Mouse (Mus musculus): Measurements from ENCODE around the gene Gcc2. TPM values are rescaled to one million over a fixed set of nuclear protein-coding genes. Genes with fewer than 3 reads are reported as not detected.

Gene Gcc2
- polyA plus RNA-seq, 1 experiment from 2014 or later: 46.5 TPM

GRCm38 (mm10) chr10:58304996-58305395 lies 49.7 kb downstream of the Gcc2 start:
- Histone ChIP-seq H3K9ac (ENCODE audit: low read length) (no peak overlapping the region), H3K4me1 (ENCODE audit: control insufficient read depth, insufficient read depth, low read length) (no peaks in the 10 kb centered on the region), H3K36me3 (ENCODE audit: control insufficient read depth, insufficient read depth, low read length) (peaks cover 6% of the 10 kb centered on the region; the same call in 1 of the 2 replicates), H3K4me2 (no peak overlapping the region), H3K27me3 (ENCODE audit: control insufficient read depth, insufficient read depth, low read length) (no peaks in the 10 kb centered on the region), H3K9me3 (ENCODE audit: control insufficient read depth, low read length) (no peaks in the 10 kb centered on the region), H3K4me3 (ENCODE audit: low read depth, low read length) (no peak overlapping the region), H3K27ac (ENCODE audit: low read depth, low read length) (no peak overlapping the region)
- 91% methylated on average over 7 of the region's 7 CpGs for WGBS
- peak; percentile 65 for DNase-seq (ENCODE audit: low spot score, missing footprints)
- ATAC-seq (ENCODE audit: low FRiP score): no peak

GRCm38 (mm10) chr10:58306897-58307296 lies 51.6 kb downstream of the Gcc2 start:
- DNase-seq (ENCODE audit: low spot score, missing footprints): peak; percentile 17
- 94% methylated on average over 3 of the region's 3 CpGs for WGBS
- Histone ChIP-seq H3K9ac (ENCODE audit: low read length) (no peak overlapping the region), H3K4me2 (no peak overlapping the region), H3K4me1 (ENCODE audit: control insufficient read depth, insufficient read depth, low read length) (no peaks in the 10 kb centered on the region), H3K9me3 (ENCODE audit: control insufficient read depth, low read length) (no peaks in the 10 kb centered on the region), H3K27ac (ENCODE audit: low read depth, low read length) (no peak overlapping the region), H3K4me3 (ENCODE audit: low read depth, low read length) (no peak overlapping the region), H3K27me3 (ENCODE audit: control insufficient read depth, insufficient read depth, low read length) (no peaks in the 10 kb centered on the region), H3K36me3 (ENCODE audit: control insufficient read depth, insufficient read depth, low read length) (peaks cover under 1% of the 10 kb centered on the region; the same call in 1 of the 2 replicates)
- no peak for ATAC-seq (ENCODE audit: low FRiP score)

GRCm38 (mm10) chr10:58310791-58311190 lies 55.5 kb downstream of the Gcc2 start:
- WGBS: 83% methylated on average over 1 of the region's 1 CpGs
- Histone ChIP-seq H3K9ac (ENCODE audit: low read length) (no peak overlapping the region), H3K36me3 (ENCODE audit: control insufficient read depth, insufficient read depth, low read length) (no peaks in the 10 kb centered on the region; the same call in none of the 2 replicates), H3K27ac (ENCODE audit: low read depth, low read length) (no peak overlapping the region), H3K27me3 (ENCODE audit: control insufficient read depth, insufficient read depth, low read length) (no peaks in the 10 kb centered on the region), H3K4me3 (ENCODE audit: low read depth, low read length) (no peak overlapping the region), H3K9me3 (ENCODE audit: control insufficient read depth, low read length) (peaks cover 3% of the 10 kb centered on the region; the same call in 1 of the 2 replicates), H3K4me2 (no peak overlapping the region), H3K4me1 (ENCODE audit: control insufficient read depth, insufficient read depth, low read length) (no peaks in the 10 kb centered on the region)
- DNase-seq (ENCODE audit: low spot score, missing footprints) (peak; percentile 49), ATAC-seq (ENCODE audit: low FRiP score) (no peak)

- Histone ChIP-seq H3K27ac (ENCODE audit: low read depth, low read length) (no peak overlapping the region), H3K36me3 (ENCODE audit: control insufficient read depth, insufficient read depth, low read length) (no peaks in the 10 kb centered on the region; the same call in 1 of the 2 replicates), H3K9ac (ENCODE audit: low read length) (no peak overlapping the region), H3K9me3 (ENCODE audit: control insufficient read depth, low read length) (peaks cover 3% of the 10 kb centered on the region; the same call in 1 of the 2 replicates), H3K4me2 (no peak overlapping the region), H3K27me3 (ENCODE audit: control insufficient read depth, insufficient read depth, low read length) (no peaks in the 10 kb centered on the region), H3K4me3 (ENCODE audit: low read depth, low read length) (no peak overlapping the region), H3K4me1 (ENCODE audit: control insufficient read depth, insufficient read depth, low read length) (no peaks in the 10 kb centered on the region)
- no peak for ATAC-seq (ENCODE audit: low FRiP score)
- peak; percentile 51 for DNase-seq (ENCODE audit: low spot score, missing footprints)
- WGBS: 92% methylated on average over 5 of the region's 5 CpGs
These were observed 57.6 kb downstream of the Gcc2 start for GRCm38 (mm10) chr10:58312887-58313286.

- ATAC-seq (ENCODE audit: low FRiP score) (no peak), DNase-seq (ENCODE audit: low spot score, missing footprints) (peak; percentile 81)
- H3K4me1 ChIP-seq (ENCODE audit: control insufficient read depth, insufficient read depth, low read length): peaks cover 7% of the 10 kb centered on the region
- H3K9me3 ChIP-seq (ENCODE audit: control insufficient read depth, low read length): no peaks in the 10 kb centered on the region
- H3K27ac ChIP-seq (ENCODE audit: low read depth, low read length): no peak overlapping the region
- H3K4me3 ChIP-seq (ENCODE audit: low read depth, low read length): no peak overlapping the region
- WGBS: 87% methylated on average over 3 of the region's 3 CpGs
- H3K27me3 ChIP-seq (ENCODE audit: control insufficient read depth, insufficient read depth, low read length): no peaks in the 10 kb centered on the region
- H3K9ac ChIP-seq (ENCODE audit: low read length): no peak overlapping the region
- no peak overlapping the region for H3K4me2 ChIP-seq
- no peaks in the 10 kb centered on the region for H3K36me3 ChIP-seq (ENCODE audit: control insufficient read depth, insufficient read depth, low read length)
These were observed 65.6 kb downstream of the Gcc2 start for GRCm38 (mm10) chr10:58320881-58321280.

GRCm38 (mm10) chr10:58322361-58323027 lies 67.2 kb downstream of the Gcc2 start:
- Histone ChIP-seq H3K4me1 (ENCODE audit: control insufficient read depth, insufficient read depth, low read length) (peaks cover 12% of the 10 kb centered on the region), H3K4me3 (ENCODE audit: low read depth, low read length) (peak overlapping the region; percentile 78), H3K27ac (ENCODE audit: low read depth, low read length) (peak overlapping the region; percentile 53; the same call in 1 of the 2 replicates), H3K9ac (ENCODE audit: low read length) (peak overlapping the region; percentile 58), H3K9me3 (ENCODE audit: control insufficient read depth, low read length) (no peaks in the 10 kb centered on the region), H3K27me3 (ENCODE audit: control insufficient read depth, insufficient read depth, low read length) (no peaks in the 10 kb centered on the region), H3K4me2 (peak overlapping the region; percentile 39), H3K36me3 (ENCODE audit: control insufficient read depth, insufficient read depth, low read length) (no peaks in the 10 kb centered on the region)
- ATAC-seq (ENCODE audit: low FRiP score) (no peak), DNase-seq (ENCODE audit: low spot score, missing footprints) (no peak)
- WGBS: 37% methylated on average over 6 of the region's 6 CpGs

GRCm38 (mm10) chr10:58323028-58323991 lies 68.0 kb downstream of the Gcc2 start, which contains the start of gene Lims1:
Lims1 (plus strand) TSS chr10:58323466.
- WGBS: under 1% methylated on average over 81 of the region's 86 CpGs

GRCm38 (mm10) chr10:58326271-58326670 lies 71.0 kb downstream of the Gcc2 start:
- H3K27me3 ChIP-seq (ENCODE audit: control insufficient read depth, insufficient read depth, low read length): no peaks in the 10 kb centered on the region
- no peak for ATAC-seq (ENCODE audit: low FRiP score)
- WGBS: 46% methylated on average over 3 of the region's 3 CpGs

More at GRCm38 (mm10) chr10:58323028-58323991, 68.0 kb downstream of the Gcc2 start, which contains the start of gene Lims1:
- no peaks in the 10 kb centered on the region for H3K27me3 ChIP-seq (ENCODE audit: control insufficient read depth, insufficient read depth, low read length)
- DNase-seq (ENCODE audit: low spot score, missing footprints) (peak; percentile 100), ATAC-seq (ENCODE audit: low FRiP score) (peak; percentile 99)
- peak within 1 kb of the TSS; percentile 61; the same call in 1 of the 2 replicates for H3K27ac ChIP-seq (ENCODE audit: low read depth, low read length)
- no peaks in the 10 kb centered on the region for H3K9me3 ChIP-seq (ENCODE audit: control insufficient read depth, low read length)
- H3K4me1 ChIP-seq (ENCODE audit: control insufficient read depth, insufficient read depth, low read length): peaks cover 12% of the 10 kb centered on the region
- H3K4me2 ChIP-seq: peak within 1 kb of the TSS; percentile 55
- peak within 1 kb of the TSS; percentile 78 for H3K4me3 ChIP-seq (ENCODE audit: low read depth, low read length)
- H3K9ac ChIP-seq (ENCODE audit: low read length): peak within 1 kb of the TSS; percentile 84
- no peaks in the 10 kb centered on the region for H3K36me3 ChIP-seq (ENCODE audit: control insufficient read depth, insufficient read depth, low read length)

More at GRCm38 (mm10) chr10:58326271-58326670, 71.0 kb downstream of the Gcc2 start:
- peak; percentile 67 for DNase-seq (ENCODE audit: low spot score, missing footprints)
- Histone ChIP-seq H3K9me3 (ENCODE audit: control insufficient read depth, low read length) (no peaks in the 10 kb centered on the region), H3K9ac (ENCODE audit: low read length) (no peak overlapping the region), H3K4me1 (ENCODE audit: control insufficient read depth, insufficient read depth, low read length) (peaks cover 12% of the 10 kb centered on the region), H3K4me2 (no peak overlapping the region; the same call in 1 of the 2 replicates), H3K4me3 (ENCODE audit: low read depth, low read length) (no peak overlapping the region), H3K36me3 (ENCODE audit: control insufficient read depth, insufficient read depth, low read length) (no peaks in the 10 kb centered on the region), H3K27ac (ENCODE audit: low read depth, low read length) (no peak overlapping the region)

Data from midbrain, embryonic 11.5 days (tissue).